Mouse (Mus musculus) liver, embryonic 13.5 days (tissue): ENCODE results near the gene Nlrx1. TPM values are rescaled to one million over a fixed set of nuclear protein-coding genes. Genes with fewer than 3 reads are reported as not detected.

Source experiments
- ATAC-seq: fragments of 200-750 bp; cut with Nextera tagmentation; 2 replicates; pipeline ENCODE4 v1.8.0; 2017; ENCODE audit warnings: low read depth, mild to moderate bottlenecking, moderate number of reproducible peaks, moderate library complexity
- DNase-seq: peaks from one replicate; pipeline ENCODE4 v3.0.0; 2022
- H3K27ac ChIP-seq: fragments of 300-500 bp; sonication (generic); 2 replicates; pipeline ENCODE4 v1.5.1; 2015; ENCODE audit warnings: moderate library complexity, mild to moderate bottlenecking, inconsistent platforms
- H3K27me3 ChIP-seq: fragments of 300-500 bp; sonication (generic); 2 replicates; pipeline ENCODE4 v1.6.1; 2015; ENCODE audit warnings: mild to moderate bottlenecking, inconsistent platforms
- H3K36me3 ChIP-seq: fragments of 300-500 bp; sonication (generic); 2 replicates; pipeline ENCODE4 v1.6.1; 2015; ENCODE audit warnings: mild to moderate bottlenecking, inconsistent platforms
- H3K4me1 ChIP-seq: fragments of 300-500 bp; sonication (generic); replicated peaks from 2 replicates; pipeline ENCODE4 v1.6.1; 2015; ENCODE audit warnings: inconsistent platforms
- H3K4me2 ChIP-seq: fragments of 300-500 bp; sonication (generic); 2 replicates; pipeline ENCODE4 v1.6.1; 2015; ENCODE audit warnings: inconsistent platforms, mild to moderate bottlenecking, moderate library complexity
- H3K4me3 ChIP-seq: fragments of 300-500 bp; sonication (generic); replicated peaks from 2 replicates; pipeline ENCODE4 v1.5.1; 2015; ENCODE audit warnings: mild to moderate bottlenecking, inconsistent platforms
- H3K9ac ChIP-seq: fragments of 300-500 bp; sonication (generic); 2 replicates; pipeline ENCODE4 v1.6.1; 2015; ENCODE audit warnings: mild to moderate bottlenecking, inconsistent platforms
- H3K9me3 ChIP-seq: fragments of 300-500 bp; sonication (generic); replicated peaks from 2 replicates; pipeline ENCODE4 v1.6.1; 2016; ENCODE audit warnings: inconsistent platforms
- WGBS: fragments of 180-500 bp; shearing (Covaris S2); methylation state at CpG from one replicate; pipeline ENCODE4 v1.1.7; 2015; ENCODE audit not compliant: insufficient replicate concordance; 5-methylcytosine and 5-hydroxymethylcytosine counted together
- polyA plus RNA-seq: library from polyadenylated mRNA; unstranded; fragments of >200 nt; fragmentation: Nextera tagmentation; extraction: Ambion mirVana; gene quantifications from 2 replicates; pipeline ENCODE4 v1.2.1, GENCODE M21; 2015

Nlrx1 gene
- polyA plus RNA-seq, 1 experiment from 2014 or later: 3.2 TPM

GRCm38 (mm10) chr9:44234479-44235427, 33.6 kb downstream of the Nlrx1 start:
- H3K4me2 ChIP-seq: peak overlapping the region; percentile 94
- H3K9me3 ChIP-seq: no peaks in the 10 kb centered on the region
- H3K36me3 ChIP-seq: no peaks in the 10 kb centered on the region
- 11% methylated on average over 19 of the region's 19 CpGs for WGBS
- H3K9ac ChIP-seq: peak overlapping the region; percentile 96
- no peaks in the 10 kb centered on the region for H3K27me3 ChIP-seq
- ATAC-seq: peak; percentile 41
- peak overlapping the region; percentile 91 for H3K4me3 ChIP-seq
- peak; percentile 72 for DNase-seq
- peak overlapping the region; percentile 89 for H3K27ac ChIP-seq
- H3K4me1 ChIP-seq: peaks cover 48% of the 10 kb centered on the region

GRCm38 (mm10) chr9:44233802-44234478, 34.5 kb downstream of the Nlrx1 start, which contains the start of gene Cbl:
Gene Cbl (minus strand): TSS chr9:44234049.
- H3K4me2 ChIP-seq: peak within 1 kb of the TSS; percentile 94
- WGBS: under 1% methylated on average over 71 of the region's 76 CpGs
- H3K27me3 ChIP-seq: no peaks in the 10 kb centered on the region
- ATAC-seq (peak; percentile 90), DNase-seq (peak; percentile 96)
- H3K4me1 ChIP-seq: peaks cover 55% of the 10 kb centered on the region
- H3K9me3 ChIP-seq: no peaks in the 10 kb centered on the region
- no peaks in the 10 kb centered on the region for H3K36me3 ChIP-seq
- peak within 1 kb of the TSS; percentile 89 for H3K27ac ChIP-seq
- peak within 1 kb of the TSS; percentile 96 for H3K9ac ChIP-seq
- peak within 1 kb of the TSS; percentile 91 for H3K4me3 ChIP-seq

DNA sequence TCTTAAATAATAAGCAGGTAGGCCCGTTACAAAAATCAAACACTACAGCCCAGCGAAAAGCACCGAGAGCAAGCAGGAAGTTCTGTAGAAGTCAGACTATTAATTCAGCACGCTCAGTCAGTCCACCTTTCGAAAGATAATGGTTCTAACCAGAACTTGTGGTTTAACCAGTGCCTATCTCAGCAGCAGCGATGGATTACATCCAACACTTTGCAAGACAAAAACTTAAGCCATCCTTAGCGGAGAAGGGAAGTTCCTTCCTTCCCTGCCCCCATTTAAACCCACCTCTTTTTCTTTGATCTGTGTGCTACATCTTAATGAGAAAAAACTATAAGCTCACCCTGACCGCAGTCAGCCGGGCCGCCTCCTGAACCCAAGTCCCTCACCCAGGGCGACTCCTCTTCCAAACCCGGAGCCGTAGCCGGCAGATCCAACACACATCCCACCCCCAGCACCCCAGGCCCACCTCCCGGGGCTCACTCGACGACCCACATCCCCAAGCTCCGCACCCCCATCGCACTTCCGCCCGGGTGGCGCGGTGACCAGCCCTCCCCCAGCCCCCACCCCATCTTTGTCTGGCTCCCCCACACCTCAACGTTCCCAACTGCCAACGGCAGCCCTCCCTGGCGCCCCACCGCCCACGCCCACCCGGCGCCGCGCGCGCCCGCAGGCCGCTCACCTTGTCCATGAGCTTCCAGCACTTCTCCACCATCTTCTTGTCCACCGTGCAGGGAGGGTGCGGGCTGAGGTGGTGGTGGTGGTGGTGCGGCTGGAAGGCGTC, 35.2 kb downstream of the Nlrx1 start:
- ATAC-seq (peak; percentile 55), DNase-seq (peak; percentile 34)
- WGBS: 1% methylated on average over 40 of the region's 40 CpGs
- Histone ChIP-seq H3K9me3 (no peaks in the 10 kb centered on the region), H3K27ac (peak overlapping the region; percentile 89), H3K9ac (peak overlapping the region; percentile 96), H3K36me3 (no peaks in the 10 kb centered on the region; the same call in 1 of the 2 replicates), H3K27me3 (no peaks in the 10 kb centered on the region), H3K4me3 (peak overlapping the region; percentile 91), H3K4me1 (peaks cover 63% of the 10 kb centered on the region), H3K4me2 (peak overlapping the region; percentile 94)

GRCm38 (mm10) chr9:44231609-44232008, 36.8 kb downstream of the Nlrx1 start:
- peaks cover 8% of the 10 kb centered on the region; the same call in 1 of the 2 replicates for H3K36me3 ChIP-seq
- peak overlapping the region; percentile 89 for H3K27ac ChIP-seq
- H3K9ac ChIP-seq: peak overlapping the region; percentile 37; the same call in 1 of the 2 replicates
- DNase-seq: no peak
- H3K9me3 ChIP-seq: no peaks in the 10 kb centered on the region
- no peak for ATAC-seq
- H3K4me3 ChIP-seq: peak overlapping the region; percentile 91
- no peaks in the 10 kb centered on the region for H3K27me3 ChIP-seq
- peak overlapping the region; percentile 94 for H3K4me2 ChIP-seq
- peaks cover 74% of the 10 kb centered on the region for H3K4me1 ChIP-seq

DNA sequence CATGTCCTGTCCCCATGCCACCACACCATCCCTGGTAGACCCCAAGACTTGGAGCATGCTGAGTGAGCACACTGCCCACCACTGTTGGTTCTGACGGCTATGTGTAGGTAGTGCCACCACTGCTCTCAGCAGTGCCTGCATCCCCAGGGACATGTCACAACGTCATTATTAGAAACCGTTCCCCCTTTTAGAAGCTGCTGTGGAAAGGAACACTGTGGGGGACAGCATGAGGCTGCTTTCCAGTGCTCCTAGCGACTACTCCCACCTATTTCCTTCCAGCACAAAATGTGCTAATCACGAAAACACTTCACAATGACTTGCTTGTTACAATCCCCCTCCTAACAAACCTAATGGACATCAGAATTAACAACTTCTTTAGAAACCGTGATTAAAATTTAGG, 42.4 kb downstream of the Nlrx1 start:
- Histone ChIP-seq H3K27me3 (no peaks in the 10 kb centered on the region), H3K9me3 (no peaks in the 10 kb centered on the region), H3K4me3 (no peak overlapping the region), H3K36me3 (peaks cover 8% of the 10 kb centered on the region; the same call in 1 of the 2 replicates), H3K27ac (no peak overlapping the region), H3K9ac (no peak overlapping the region), H3K4me1 (peaks cover 45% of the 10 kb centered on the region), H3K4me2 (no peak overlapping the region)
- WGBS: 49% methylated on average over 6 of the region's 6 CpGs
- DNase-seq (no peak), ATAC-seq (no peak)

DNA sequence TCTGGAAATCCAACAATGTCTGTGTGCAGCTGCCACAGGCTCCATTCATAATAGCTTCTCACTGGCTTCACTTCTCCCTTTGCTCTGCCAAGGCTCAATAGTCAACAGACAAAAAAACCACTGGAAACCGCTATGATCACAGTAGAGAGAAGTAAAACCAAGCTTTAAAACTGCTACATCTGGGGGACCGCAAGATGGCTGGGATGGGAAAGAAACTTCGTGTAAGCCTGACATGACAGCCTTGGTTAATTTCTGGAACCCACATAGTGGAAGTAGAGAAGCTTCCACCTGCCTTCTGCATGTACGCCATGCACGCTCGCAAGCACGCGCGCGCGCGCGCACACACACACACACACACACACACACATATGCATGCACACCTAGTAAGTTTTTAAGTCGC, 54.9 kb downstream of the Nlrx1 start:
- H3K27me3 ChIP-seq: no peaks in the 10 kb centered on the region
- DNase-seq: no peak

DNA sequence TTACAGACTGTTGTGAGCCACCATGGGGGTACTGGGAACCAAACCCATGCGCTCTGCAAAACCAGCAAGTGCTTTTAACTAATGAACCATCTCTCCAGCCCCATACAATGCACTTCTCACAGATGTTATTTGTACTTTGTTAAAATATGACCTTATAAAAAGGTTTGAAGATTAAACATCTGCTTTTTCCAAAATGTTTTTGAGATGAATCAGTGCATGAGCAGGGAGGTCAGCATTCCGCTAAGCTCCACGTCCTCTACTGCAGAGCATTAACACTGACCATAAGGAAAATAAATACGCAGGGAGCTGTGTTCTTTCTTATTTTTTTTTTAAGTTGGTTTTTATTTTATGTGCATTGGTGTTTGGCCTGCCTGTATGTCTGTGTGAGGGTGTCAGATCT, 56.0 kb downstream of the Nlrx1 start:
- peaks cover 4% of the 10 kb centered on the region; the same call in 1 of the 2 replicates for H3K36me3 ChIP-seq
- H3K9me3 ChIP-seq: no peaks in the 10 kb centered on the region
- WGBS: 90% methylated on average over 4 of the region's 4 CpGs
- no peak overlapping the region for H3K9ac ChIP-seq
- DNase-seq (no peak), ATAC-seq (no peak)
- H3K4me2 ChIP-seq: no peak overlapping the region
- H3K27ac ChIP-seq: no peak overlapping the region
- H3K27me3 ChIP-seq: no peaks in the 10 kb centered on the region
- no peak overlapping the region for H3K4me3 ChIP-seq
- 0 out of 2 replicates have a peak, but pooled peaks cover 11% of the 10 kb centered on the region for H3K4me1 ChIP-seq

More for the DNA sequence above, 54.9 kb downstream of the Nlrx1 start:
- WGBS: 82% methylated on average over 14 of the region's 14 CpGs
- H3K4me3 ChIP-seq: no peak overlapping the region
- H3K9ac ChIP-seq: no peak overlapping the region
- H3K27ac ChIP-seq: no peak overlapping the region
- no peak for ATAC-seq
- H3K4me1 ChIP-seq: 0 out of 2 replicates have a peak, but pooled peaks cover 8% of the 10 kb centered on the region
- H3K4me2 ChIP-seq: no peak overlapping the region
- H3K36me3 ChIP-seq: peaks cover 4% of the 10 kb centered on the region; the same call in 1 of the 2 replicates
- H3K9me3 ChIP-seq: no peaks in the 10 kb centered on the region

DNA sequence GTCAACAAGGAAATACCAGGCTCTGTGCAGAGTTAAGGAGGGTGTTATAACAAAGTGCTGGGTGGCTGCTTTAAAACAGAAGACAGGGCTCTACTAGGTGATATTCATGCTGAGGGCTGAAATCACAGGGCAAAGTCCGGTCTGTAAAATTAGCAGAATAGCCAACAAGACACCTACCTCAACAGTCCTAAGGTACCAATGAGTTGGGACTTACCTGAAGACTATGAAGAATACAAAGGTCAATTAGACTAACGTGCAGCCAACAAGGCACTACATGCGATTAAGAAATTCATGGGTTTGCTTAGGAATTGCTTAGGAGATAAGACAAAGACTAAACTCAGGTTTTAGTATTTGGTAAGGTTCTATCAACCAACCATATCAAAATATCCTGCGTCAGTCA, 59.0 kb downstream of the Nlrx1 start:
- H3K4me3 ChIP-seq: no peak overlapping the region
- H3K36me3 ChIP-seq: peaks cover 4% of the 10 kb centered on the region; the same call in 1 of the 2 replicates
- no peaks in the 10 kb centered on the region for H3K27me3 ChIP-seq
- no peak overlapping the region for H3K27ac ChIP-seq
- no peak overlapping the region for H3K9ac ChIP-seq
- DNase-seq (no peak), ATAC-seq (no peak)
- H3K4me2 ChIP-seq: no peak overlapping the region
- no peaks in the 10 kb centered on the region for H3K9me3 ChIP-seq
- peaks cover 15% of the 10 kb centered on the region; the same call in 1 of the 2 replicates for H3K4me1 ChIP-seq
- WGBS: 89% methylated on average over 4 of the region's 4 CpGs

DNA sequence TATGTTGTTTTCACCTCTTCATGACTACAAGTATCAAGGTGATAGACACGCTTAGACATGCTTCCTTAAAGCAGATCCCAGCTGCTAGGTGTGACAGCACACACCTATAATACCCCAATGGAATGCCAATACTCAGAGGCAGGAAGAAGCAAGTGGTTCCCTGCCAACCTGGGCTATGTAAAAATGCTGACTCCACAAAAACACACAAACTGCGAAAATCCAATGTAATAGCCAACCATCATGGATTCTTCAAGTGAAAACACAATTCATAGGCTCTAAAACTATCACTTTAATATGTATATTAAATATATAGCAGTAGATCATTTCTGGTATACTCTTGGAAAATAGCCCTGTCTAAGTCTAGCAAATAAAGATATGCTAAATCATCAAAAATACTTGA, 60.6 kb downstream of the Nlrx1 start:
- DNase-seq (no peak), ATAC-seq (no peak)
- Histone ChIP-seq H3K4me2 (no peak overlapping the region), H3K27me3 (no peaks in the 10 kb centered on the region), H3K27ac (no peak overlapping the region), H3K4me3 (no peak overlapping the region), H3K9me3 (no peaks in the 10 kb centered on the region), H3K36me3 (peaks cover 4% of the 10 kb centered on the region; the same call in 1 of the 2 replicates), H3K4me1 (peaks cover 13% of the 10 kb centered on the region; the same call in 1 of the 2 replicates), H3K9ac (no peak overlapping the region)
- 72% methylated on average over 2 of the region's 2 CpGs for WGBS
